Mouse (Mus musculus) R1 (cell line): ENCODE measurements around the gene 1110032A03Rik.
A peak's percentile ranks its signal among the peaks of the same experiment; 100 is the strongest.

Experiments
- DNase-seq: peaks from one replicate; pipeline ENCODE4 v3.0.0-alpha.2; 2018; ENCODE audit warnings: low read depth, low spot score

The 1110032A03Rik gene

GRCm38 (mm10) chr9:50774991-50775612, at the start of gene 1110032A03Rik, which contains the start of gene Alg9:
Gene 1110032A03Rik, minus strand, starts transcription at chr9:50775520.
Gene Alg9, plus strand, starts transcription at chr9:50775019.
- peak; percentile 86 for DNase-seq

DNA sequence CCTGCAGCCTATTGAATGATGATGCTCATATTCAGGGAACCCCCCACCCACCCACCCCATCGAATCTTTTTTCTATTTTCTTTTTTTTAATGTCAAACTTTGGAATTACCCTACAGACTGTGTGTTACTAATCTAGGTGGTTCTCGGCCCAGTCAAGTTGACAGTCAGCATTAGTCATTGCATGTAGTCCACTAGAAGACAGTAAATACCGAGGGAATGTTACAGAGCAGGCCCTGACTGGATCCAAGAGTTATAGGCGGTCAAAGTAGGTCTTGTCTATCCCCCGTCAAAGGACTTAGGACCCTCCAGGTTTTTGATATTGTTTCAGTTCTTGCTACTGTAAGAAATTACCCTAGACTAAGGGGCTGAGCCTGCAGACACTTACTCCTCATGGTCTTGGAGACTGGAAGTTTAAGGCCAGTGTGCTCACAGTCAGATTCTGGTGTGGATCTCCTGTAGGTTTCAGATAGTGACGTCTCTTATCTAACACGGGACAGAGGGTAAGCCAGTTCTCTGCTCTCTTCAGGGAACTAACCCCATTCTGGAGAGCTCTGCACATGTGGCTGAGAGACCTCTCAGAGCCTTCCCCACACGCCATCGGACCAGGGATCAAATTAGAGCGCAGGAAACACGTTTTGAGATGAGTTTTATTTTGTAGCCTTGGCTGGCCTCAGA, 48.6 kb upstream of the 1110032A03Rik start:
- DNase-seq, result no peak

GRCm38 (mm10) chr9:50822216-50822615, 46.9 kb upstream of the 1110032A03Rik start:
- DNase-seq, result no peak

- peak; percentile 86 for DNase-seq
Measured at GRCm38 (mm10) chr9:50821651-50822050, 46.3 kb upstream of the 1110032A03Rik start.

GRCm38 (mm10) chr9:50819716-50820115, 44.4 kb upstream of the 1110032A03Rik start:
- no peak for DNase-seq

- no peak for DNase-seq
Measured at GRCm38 (mm10) chr9:50818050-50818449, 42.7 kb upstream of the 1110032A03Rik start.

DNA sequence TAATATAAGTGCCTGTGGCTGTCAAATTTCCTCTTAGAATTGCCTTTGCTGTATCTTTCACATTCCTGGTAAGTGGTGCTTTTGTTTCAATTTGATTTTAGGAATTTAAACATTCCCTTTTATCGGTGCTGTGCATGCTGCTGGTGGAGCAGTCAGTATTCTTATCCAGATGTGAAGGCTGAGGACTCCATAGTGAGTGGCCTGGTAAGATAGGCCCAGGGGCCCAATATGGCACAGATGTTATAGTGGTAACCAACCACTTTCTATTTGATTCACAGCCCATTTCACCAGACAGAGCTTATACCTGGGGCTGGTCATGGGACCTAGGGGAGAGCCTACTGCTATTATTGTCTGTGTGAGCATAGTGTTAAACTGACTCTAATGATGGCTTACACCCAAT, 41.2 kb upstream of the 1110032A03Rik start:
- DNase-seq, result no peak

GRCm38 (mm10) chr9:50815666-50816065, 40.3 kb upstream of the 1110032A03Rik start:
- no peak for DNase-seq

- no peak for DNase-seq
Measured at GRCm38 (mm10) chr9:50813796-50814195, 38.5 kb upstream of the 1110032A03Rik start.

DNA sequence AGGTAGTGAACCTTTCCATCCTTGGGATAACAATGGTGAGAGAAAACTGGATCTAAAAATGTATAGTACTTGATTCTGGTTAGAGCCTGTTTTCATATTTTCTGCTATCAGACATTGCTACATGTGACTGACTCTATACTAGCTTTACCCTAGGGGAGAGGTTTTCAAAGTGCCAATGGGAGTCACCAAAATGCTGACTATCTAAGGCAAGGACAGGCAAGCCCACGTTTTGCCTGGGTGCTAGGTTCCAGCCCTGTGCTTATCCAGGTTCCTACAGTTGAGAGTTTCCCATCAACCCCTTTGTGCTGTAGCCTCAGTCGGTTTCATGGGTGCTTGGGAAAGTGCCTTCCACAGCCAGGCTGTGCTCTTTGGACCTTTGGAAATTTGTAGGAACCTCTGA, 36.4 kb upstream of the 1110032A03Rik start:
- no peak for DNase-seq

- DNase-seq, result no peak
Measured at GRCm38 (mm10) chr9:50811187-50811586, 35.9 kb upstream of the 1110032A03Rik start.

- no peak for DNase-seq
Measured at GRCm38 (mm10) chr9:50809146-50809545, 33.8 kb upstream of the 1110032A03Rik start.

DNA sequence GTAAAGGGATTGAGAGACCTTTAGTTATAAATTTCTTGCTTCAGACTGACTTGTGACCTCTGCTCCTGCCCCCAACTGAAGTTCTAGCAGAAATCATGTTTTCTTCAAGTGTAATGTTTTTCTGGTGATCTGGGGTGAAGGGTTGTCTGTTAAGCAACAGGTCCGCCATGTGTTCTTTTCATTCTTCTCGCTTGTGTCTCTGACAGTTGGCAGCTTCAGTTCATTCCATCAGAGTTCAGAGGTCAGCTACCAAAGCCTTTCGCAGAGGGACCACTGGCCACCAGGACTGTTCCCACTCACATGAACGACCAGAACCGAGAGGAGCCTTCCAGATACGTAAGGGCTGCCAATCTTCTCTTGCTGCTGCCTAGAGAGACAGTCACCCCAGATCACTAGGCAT, 33.2 kb upstream of the 1110032A03Rik start:
- DNase-seq, result no peak

DNA sequence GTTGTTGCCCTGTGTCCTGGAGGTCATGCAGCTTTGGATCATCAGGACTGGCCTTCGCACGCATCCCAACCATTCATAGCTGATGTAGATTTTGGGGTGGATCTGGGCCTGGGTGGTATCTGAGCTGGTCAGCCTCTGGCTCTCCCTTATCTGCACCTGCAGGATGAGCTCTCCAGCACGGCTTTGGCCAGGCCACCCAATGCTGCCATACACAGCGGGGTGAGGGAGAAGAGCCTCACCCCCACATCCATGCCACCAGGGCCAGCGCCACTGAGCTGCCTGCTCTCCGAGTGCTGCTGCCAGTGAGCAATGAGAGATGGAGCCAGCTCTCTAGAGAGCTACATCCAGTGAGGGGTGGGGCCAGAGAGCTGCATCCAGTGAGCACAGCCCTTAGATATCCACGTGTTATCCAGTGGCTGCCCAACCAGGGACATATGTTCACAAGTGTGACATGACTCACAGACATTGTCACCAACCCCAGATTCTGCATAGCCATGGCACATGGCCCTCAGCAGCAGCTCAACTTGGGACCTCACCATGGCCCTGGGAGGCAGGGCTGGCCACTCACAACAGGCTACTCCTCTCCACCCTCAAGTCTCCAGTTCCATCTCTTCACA, 27.8 kb upstream of the 1110032A03Rik start:
- DNase-seq, result no peak

- DNase-seq, result peak; percentile 77
Measured at GRCm38 (mm10) chr9:50800985-50801384, 25.7 kb upstream of the 1110032A03Rik start.

- DNase-seq, result no peak
Measured at GRCm38 (mm10) chr9:50798368-50798767, 23.0 kb upstream of the 1110032A03Rik start.

DNA sequence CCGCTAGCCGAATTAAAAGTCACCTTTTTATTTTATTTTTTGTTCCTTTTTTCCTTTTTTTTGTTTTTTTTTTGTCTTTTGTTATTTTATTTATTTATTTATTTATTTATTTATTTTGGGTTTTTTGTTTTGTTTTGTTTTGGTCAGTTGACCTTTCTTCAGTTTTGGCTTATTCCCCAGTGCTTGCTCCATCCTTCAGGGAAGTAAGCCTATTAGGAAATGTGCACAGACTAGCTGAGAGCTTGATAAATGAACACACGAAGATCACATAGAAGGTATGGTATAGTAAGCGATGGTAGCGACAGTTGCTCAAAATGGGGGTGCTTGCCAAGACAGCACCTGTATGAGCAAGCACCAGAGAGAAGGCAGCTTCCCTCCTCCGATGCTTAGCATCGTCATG, 22.3 kb upstream of the 1110032A03Rik start:
- no peak for DNase-seq

- no peak for DNase-seq
Measured at GRCm38 (mm10) chr9:50796776-50797175, 21.5 kb upstream of the 1110032A03Rik start.

DNA sequence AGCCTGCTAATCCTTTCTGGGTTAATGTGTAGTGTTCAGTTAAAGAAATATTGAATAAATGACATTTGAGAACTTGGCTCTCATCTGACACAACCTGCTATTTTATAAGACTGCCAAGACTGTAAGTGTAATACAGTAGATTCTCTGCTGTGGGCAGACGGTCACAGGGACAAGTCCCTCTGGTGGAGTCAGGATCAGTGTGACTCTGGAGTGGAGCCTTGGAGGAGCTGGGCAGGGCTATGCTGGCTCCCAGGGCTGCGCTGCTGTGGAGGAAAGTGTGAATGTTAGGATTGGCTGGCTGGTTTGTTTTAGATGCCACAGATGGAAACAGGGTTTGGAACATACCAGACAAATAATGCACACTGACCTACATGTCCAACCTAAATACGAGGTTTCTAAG, 19.9 kb upstream of the 1110032A03Rik start:
- no peak for DNase-seq

GRCm38 (mm10) chr9:50782155-50782554, 6.8 kb upstream of the 1110032A03Rik start:
- DNase-seq, result peak; percentile 65

GRCm38 (mm10) chr9:50776162-50776760, 941 bp upstream of the 1110032A03Rik start:
- no peak for DNase-seq

DNA sequence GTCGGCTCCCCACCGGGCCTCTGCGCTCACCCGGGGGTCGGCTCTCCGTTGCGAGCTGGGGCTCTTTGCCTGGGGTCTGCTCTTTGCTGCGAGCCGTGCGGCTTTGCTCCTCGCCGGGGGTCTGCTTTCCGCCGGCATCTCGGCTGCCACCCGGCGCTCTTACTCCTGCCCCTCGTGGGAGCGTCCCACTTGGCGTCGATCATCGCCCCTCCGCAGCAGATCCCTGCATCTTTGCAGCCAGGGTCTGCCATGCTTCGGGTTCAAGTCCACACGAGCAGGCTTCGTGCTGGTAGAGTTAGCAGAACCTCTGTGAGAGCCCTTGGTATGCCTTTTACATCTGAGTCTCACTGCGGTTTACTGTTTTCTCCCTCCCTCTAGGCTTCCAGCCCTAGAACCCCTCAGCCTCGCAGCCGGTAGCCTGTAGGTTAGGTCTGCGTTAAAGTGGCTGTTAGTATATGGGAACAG, 374 bp upstream of the 1110032A03Rik start:
- peak; percentile 49 for DNase-seq
